Mouse (Mus musculus) forebrain, embryonic 15.5 days (tissue): Measurements from ENCODE around the gene Ryr2. TPM values are rescaled to one million over a fixed set of nuclear protein-coding genes. Genes with fewer than 3 reads are reported as not detected.
"Not testable (repeated sequence)": the region's sequence is repeated elsewhere in the genome, so short reads cannot be mapped to it uniquely, and the experiment has no call there.

Source experiments
- ATAC-seq: fragments of 200-750 bp; cut with Nextera tagmentation; replicated peaks from 2 replicates; pipeline ENCODE4 v1.8.0; 2017; ENCODE audit warnings: mild to moderate bottlenecking, moderate TSS enrichment, moderate library complexity
- H3K27ac ChIP-seq: fragments of 300-500 bp; sonication (generic); replicated peaks from 2 replicates; pipeline ENCODE4 v1.5.1; 2015; ENCODE audit warnings: mild to moderate bottlenecking, inconsistent platforms
- H3K27me3 ChIP-seq: fragments of 300-500 bp; sonication (generic); 2 replicates; pipeline ENCODE4 v1.6.1; 2015; ENCODE audit warnings: inconsistent platforms
- H3K36me3 ChIP-seq: fragments of 300-500 bp; sonication (generic); 2 replicates; pipeline ENCODE4 v1.6.1; 2015; ENCODE audit warnings: mild to moderate bottlenecking, inconsistent platforms
- H3K4me1 ChIP-seq: fragments of 300-500 bp; sonication (generic); 2 replicates; pipeline ENCODE4 v1.6.1; 2015; ENCODE audit warnings: inconsistent platforms
- H3K4me2 ChIP-seq: fragments of 300-500 bp; sonication (generic); replicated peaks from 2 replicates; pipeline ENCODE4 v1.6.1; 2015; ENCODE audit warnings: mild to moderate bottlenecking, inconsistent platforms
- H3K4me3 ChIP-seq: fragments of 300-500 bp; sonication (generic); 2 replicates; pipeline ENCODE4 v1.5.1; 2015; ENCODE audit warnings: mild to moderate bottlenecking, inconsistent platforms
- H3K9ac ChIP-seq: fragments of 300-500 bp; sonication (generic); replicated peaks from 2 replicates; pipeline ENCODE4 v1.6.1; 2015; ENCODE audit warnings: mild to moderate bottlenecking, inconsistent platforms
- H3K9me3 ChIP-seq: fragments of 300-500 bp; sonication (generic); 2 replicates; pipeline ENCODE4 v1.6.1; 2016; ENCODE audit warnings: inconsistent platforms
- WGBS: fragments of 180-500 bp; shearing (Covaris S2); methylation state at CpG from one replicate; pipeline ENCODE4 v1.1.7; 2015; ENCODE audit warnings: mixed read lengths; 5-methylcytosine and 5-hydroxymethylcytosine counted together
- polyA plus RNA-seq: library from polyadenylated mRNA; unstranded; fragments of >200 nt; fragmentation: Nextera tagmentation; extraction: Ambion mirVana; gene quantifications from 2 replicates; pipeline ENCODE4 v1.2.1, GENCODE M21; 2015

Gene Ryr2
- polyA plus RNA-seq, 1 experiment from 2014 or later: 1.5 TPM

GRCm38 (mm10) chr13:11837870-11838269 is 268.9 kb downstream of the Ryr2 start:
- no peak overlapping the region for H3K4me2 ChIP-seq
- H3K4me3 ChIP-seq: no peak overlapping the region
- no peak overlapping the region for H3K27ac ChIP-seq
- no peaks in the 10 kb centered on the region for H3K27me3 ChIP-seq
- no peaks in the 10 kb centered on the region for H3K4me1 ChIP-seq
- no peak for ATAC-seq
- no peaks in the 10 kb centered on the region for H3K36me3 ChIP-seq
- H3K9ac ChIP-seq: no peak overlapping the region
- H3K9me3 ChIP-seq: no peaks in the 10 kb centered on the region
- 95% methylated on average over 3 of the region's 3 CpGs for WGBS

GRCm38 (mm10) chr13:11837152-11837551 is 269.6 kb downstream of the Ryr2 start:
- Histone ChIP-seq H3K4me2 (no peak overlapping the region), H3K4me1 (no peaks in the 10 kb centered on the region), H3K27ac (no peak overlapping the region), H3K27me3 (no peaks in the 10 kb centered on the region), H3K9ac (no peak overlapping the region), H3K9me3 (no peaks in the 10 kb centered on the region), H3K36me3 (no peaks in the 10 kb centered on the region), H3K4me3 (no peak overlapping the region)
- 87% methylated on average over 4 of the region's 4 CpGs for WGBS
- ATAC-seq: no peak

DNA sequence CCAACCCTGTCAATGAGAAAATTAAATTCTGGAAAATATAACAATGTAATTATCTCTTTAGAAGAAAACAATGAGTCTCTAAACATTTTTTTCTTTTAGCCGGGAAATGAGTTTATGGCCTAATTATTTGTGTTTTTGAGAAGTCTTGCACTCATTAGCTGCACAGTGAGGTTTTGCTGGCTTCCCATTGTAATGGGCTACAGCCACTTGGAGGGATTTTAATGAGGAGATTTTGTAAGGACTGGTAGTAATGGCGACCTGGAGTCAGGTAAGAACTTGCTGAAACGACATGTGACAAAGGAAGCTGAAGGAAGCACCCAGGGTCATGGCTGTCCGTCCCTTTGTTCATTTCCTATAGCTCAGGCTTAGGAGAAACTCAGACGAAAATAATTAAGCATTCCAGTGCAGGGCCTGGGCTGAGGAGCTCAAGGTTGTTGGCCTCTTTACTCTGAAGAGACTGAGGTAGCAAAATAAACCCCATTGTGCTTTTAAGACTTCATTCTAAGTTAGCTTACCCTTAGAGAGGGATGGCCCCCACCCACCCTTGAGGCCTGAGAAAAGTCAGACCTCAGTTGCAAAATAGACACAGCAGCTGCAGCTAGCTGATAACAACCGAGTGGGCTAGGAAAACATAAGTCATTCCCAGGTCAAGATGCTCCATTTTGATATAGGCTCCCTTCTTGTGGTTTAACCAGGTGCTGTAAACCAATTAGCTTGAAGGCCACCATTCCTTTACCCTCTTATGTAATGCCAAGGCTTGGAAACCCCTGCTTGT is 270.3 kb downstream of the Ryr2 start:
- H3K27ac ChIP-seq: no peak overlapping the region
- no peaks in the 10 kb centered on the region for H3K27me3 ChIP-seq
- no peak for ATAC-seq
- no peaks in the 10 kb centered on the region for H3K36me3 ChIP-seq
- WGBS: 22% methylated on average over 6 of the region's 6 CpGs
- H3K4me3 ChIP-seq: no peak overlapping the region
- H3K9ac ChIP-seq: no peak overlapping the region
- H3K4me2 ChIP-seq: no peak overlapping the region
- no peaks in the 10 kb centered on the region for H3K4me1 ChIP-seq
- no peaks in the 10 kb centered on the region for H3K9me3 ChIP-seq

- no peaks in the 10 kb centered on the region for H3K4me1 ChIP-seq
- H3K9me3 ChIP-seq: no peaks in the 10 kb centered on the region
- no peaks in the 10 kb centered on the region for H3K27me3 ChIP-seq
- no peak overlapping the region for H3K9ac ChIP-seq
- ATAC-seq: no peak
- H3K36me3 ChIP-seq: no peaks in the 10 kb centered on the region
- H3K4me2 ChIP-seq: no peak overlapping the region
- no peak overlapping the region for H3K27ac ChIP-seq
- WGBS: 80% methylated on average over 4 of the region's 4 CpGs
- H3K4me3 ChIP-seq: no peak overlapping the region
These were observed 275.5 kb downstream of the Ryr2 start for GRCm38 (mm10) chr13:11831210-11831609.

DNA sequence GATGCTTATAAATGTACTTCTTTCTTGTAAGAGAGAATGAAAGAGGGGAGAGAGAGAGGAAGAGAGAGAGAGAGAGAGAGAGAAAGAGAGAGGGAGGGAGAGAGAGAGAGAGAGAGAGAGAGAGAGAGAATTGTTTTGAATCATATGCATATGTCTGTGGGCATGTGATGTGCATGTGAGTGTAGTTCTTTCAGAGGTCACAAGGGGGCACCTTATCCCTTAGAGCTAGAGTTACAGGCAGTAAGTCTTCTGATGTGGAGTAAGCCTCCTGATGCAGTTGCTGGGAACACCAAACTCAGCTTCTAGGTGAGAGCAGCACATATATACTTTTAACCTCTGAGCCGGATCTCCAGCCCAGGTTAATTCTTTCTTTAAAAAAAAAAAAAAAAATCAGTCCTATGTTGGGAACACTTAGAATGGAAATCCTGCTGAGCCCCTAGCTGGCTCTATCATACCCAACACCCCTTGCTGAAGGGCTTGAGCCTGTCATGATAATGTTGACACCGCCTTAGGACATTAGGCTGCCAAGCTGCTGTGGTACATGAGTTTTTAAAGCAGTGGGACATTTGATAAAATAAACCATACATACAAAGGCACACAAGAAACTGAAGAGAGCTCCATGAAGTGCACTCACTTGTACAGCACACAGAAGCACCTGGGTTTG is 281.1 kb downstream of the Ryr2 start:
- ATAC-seq: no peak
- no peaks in the 10 kb centered on the region for H3K36me3 ChIP-seq
- 92% methylated on average over 2 of the region's 2 CpGs for WGBS
- no peaks in the 10 kb centered on the region for H3K27me3 ChIP-seq
- no peak overlapping the region for H3K4me2 ChIP-seq
- no peaks in the 10 kb centered on the region for H3K4me1 ChIP-seq
- H3K9ac ChIP-seq: no peak overlapping the region
- no peaks in the 10 kb centered on the region for H3K9me3 ChIP-seq
- H3K4me3 ChIP-seq: no peak overlapping the region
- H3K27ac ChIP-seq: no peak overlapping the region

DNA sequence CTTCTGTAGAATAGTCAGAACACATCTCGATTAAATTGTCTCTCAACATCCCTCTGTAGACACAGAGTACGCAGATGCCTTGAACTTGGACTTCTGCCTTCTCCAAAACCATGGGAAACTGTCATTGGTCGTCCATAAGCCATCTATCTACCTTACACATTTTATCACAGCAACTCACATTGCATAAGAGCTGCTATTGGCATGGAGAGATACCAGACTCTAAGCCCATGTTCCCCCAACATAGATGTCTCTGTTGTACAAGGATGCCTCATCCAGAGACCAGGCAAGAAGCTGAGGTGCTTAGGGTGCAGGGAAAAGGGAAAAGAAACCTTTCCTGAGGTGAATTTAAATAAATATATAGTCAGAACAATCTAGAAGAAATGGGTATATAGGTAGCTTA is 288.0 kb downstream of the Ryr2 start:
- H3K27me3 ChIP-seq: no peaks in the 10 kb centered on the region
- H3K36me3 ChIP-seq: no peaks in the 10 kb centered on the region
- 78% methylated on average over 3 of the region's 3 CpGs for WGBS
- no peak overlapping the region for H3K4me3 ChIP-seq
- no peak overlapping the region for H3K9ac ChIP-seq
- ATAC-seq: no peak
- no peak overlapping the region for H3K27ac ChIP-seq
- no peaks in the 10 kb centered on the region for H3K9me3 ChIP-seq
- no peak overlapping the region for H3K4me2 ChIP-seq
- H3K4me1 ChIP-seq: no peaks in the 10 kb centered on the region

DNA sequence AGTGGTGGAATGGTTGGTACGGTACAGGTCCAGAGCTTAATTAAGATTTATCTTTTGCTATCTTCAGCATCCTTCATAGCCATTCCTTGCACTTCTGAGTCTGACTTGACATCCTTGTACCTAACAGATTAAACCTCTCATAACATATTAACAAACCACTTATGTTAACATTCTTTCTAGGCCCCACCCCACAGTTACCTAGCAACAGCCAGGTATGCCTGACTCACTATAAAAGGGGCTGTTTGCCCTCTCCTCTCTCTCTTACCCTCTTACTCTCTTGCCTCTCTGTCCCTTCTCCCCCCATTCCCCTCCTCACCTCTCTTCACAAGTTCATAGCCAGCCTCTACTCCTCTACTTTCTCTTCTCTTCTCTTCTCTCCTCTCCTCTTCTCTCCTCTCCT is 297.4 kb downstream of the Ryr2 start:
- not testable (repeated sequence) for H3K9ac ChIP-seq, H3K4me1 ChIP-seq, H3K4me2 ChIP-seq, H3K4me3 ChIP-seq, H3K36me3 ChIP-seq, H3K27ac ChIP-seq, H3K9me3 ChIP-seq, H3K27me3 ChIP-seq, ATAC-seq
- WGBS: 100% methylated on average over 1 of the region's 1 CpGs

DNA sequence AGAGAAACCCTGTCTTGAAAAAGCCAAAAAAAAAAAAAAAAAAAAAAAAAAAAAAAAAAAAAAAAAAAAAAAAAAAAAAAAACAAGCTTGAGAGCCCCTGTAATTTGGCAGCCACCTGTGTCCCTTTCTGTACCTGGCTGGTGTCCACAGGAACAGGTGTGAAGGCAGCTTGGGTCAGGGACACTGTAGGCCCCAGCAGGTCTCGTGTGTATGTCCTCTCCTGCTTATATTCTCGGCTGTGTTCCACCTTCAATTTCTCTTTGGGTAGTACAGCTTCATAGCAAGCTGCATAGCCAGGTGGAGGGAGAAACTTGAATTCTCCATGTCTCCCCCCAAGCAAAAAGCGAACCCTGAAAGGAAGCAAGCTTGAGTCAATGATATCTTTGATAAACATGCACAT is 314.2 kb downstream of the Ryr2 start:
- Histone ChIP-seq H3K36me3 (no peaks in the 10 kb centered on the region), H3K4me2 (no peak overlapping the region), H3K27me3 (no peaks in the 10 kb centered on the region), H3K27ac (no peak overlapping the region), H3K9me3 (no peaks in the 10 kb centered on the region), H3K4me1 (no peaks in the 10 kb centered on the region), H3K4me3 (no peak overlapping the region), H3K9ac (no peak overlapping the region)
- ATAC-seq: no peak
- WGBS: 86% methylated on average over 3 of the region's 3 CpGs

DNA sequence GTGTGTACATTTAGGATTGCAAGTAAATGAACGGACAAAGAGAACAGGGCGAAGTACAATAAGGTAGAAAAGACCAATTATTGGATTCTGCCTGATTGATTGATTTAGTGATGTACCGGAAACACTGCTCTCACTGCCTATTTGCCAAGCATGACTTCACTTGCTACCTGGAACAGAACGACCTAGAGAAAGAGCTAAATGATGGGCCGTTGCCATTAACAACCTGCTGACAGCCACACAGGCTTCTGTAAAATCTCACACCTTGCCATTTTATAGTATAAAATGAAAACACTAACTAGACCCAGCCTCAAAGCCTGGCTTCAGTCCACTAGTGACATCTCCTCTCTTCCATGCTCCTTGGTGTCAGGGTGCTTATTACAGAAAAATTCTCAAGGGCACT is 316.2 kb downstream of the Ryr2 start:
- Histone ChIP-seq H3K4me2 (no peak overlapping the region), H3K9ac (no peak overlapping the region), H3K36me3 (no peaks in the 10 kb centered on the region), H3K9me3 (no peaks in the 10 kb centered on the region), H3K27me3 (no peaks in the 10 kb centered on the region), H3K27ac (no peak overlapping the region), H3K4me3 (no peak overlapping the region), H3K4me1 (no peaks in the 10 kb centered on the region)
- no peak for ATAC-seq
- WGBS: 52% methylated on average over 5 of the region's 5 CpGs

GRCm38 (mm10) chr13:11782411-11783155 is 324.2 kb downstream of the Ryr2 start:
- 62% methylated on average over 3 of the region's 3 CpGs for WGBS
- no peak overlapping the region for H3K4me2 ChIP-seq
- no peaks in the 10 kb centered on the region for H3K4me1 ChIP-seq
- H3K27ac ChIP-seq: no peak overlapping the region
- ATAC-seq: no peak
- H3K27me3 ChIP-seq: no peaks in the 10 kb centered on the region
- H3K9ac ChIP-seq: no peak overlapping the region
- H3K9me3 ChIP-seq: no peaks in the 10 kb centered on the region
- H3K36me3 ChIP-seq: no peaks in the 10 kb centered on the region
- no peak overlapping the region for H3K4me3 ChIP-seq

- no peaks in the 10 kb centered on the region for H3K9me3 ChIP-seq
- ATAC-seq: no peak
- no peak overlapping the region for H3K27ac ChIP-seq
- H3K27me3 ChIP-seq: no peaks in the 10 kb centered on the region
- no peak overlapping the region for H3K4me2 ChIP-seq
- WGBS: 18% methylated on average over 2 of the region's 2 CpGs
- no peaks in the 10 kb centered on the region for H3K4me1 ChIP-seq
- H3K4me3 ChIP-seq: no peak overlapping the region
- H3K36me3 ChIP-seq: no peaks in the 10 kb centered on the region
- no peak overlapping the region for H3K9ac ChIP-seq
These were observed 325.7 kb downstream of the Ryr2 start for GRCm38 (mm10) chr13:11781065-11781464.

DNA sequence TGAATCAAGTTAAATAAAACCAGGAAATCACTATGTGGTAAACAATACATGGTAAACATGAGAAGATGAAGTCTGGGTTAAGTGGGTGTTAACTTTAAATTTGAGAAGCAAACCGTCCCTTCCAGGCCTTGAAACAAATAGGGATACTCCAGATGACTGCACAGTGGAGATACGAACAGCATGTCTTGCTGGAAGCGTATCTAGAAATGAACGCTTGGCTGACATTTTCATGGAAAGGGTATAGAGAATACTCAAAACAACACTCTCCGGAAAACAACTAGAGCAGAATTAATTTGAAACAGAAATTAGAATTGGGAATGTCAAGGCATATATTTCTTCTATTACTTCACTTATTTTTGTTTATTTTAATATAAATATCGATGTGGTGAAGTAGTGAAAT is 329.0 kb downstream of the Ryr2 start:
- Histone ChIP-seq H3K4me3 (no peak overlapping the region), H3K4me2 (no peak overlapping the region), H3K9ac (no peak overlapping the region), H3K36me3 (no peaks in the 10 kb centered on the region), H3K27me3 (no peaks in the 10 kb centered on the region), H3K9me3 (no peaks in the 10 kb centered on the region), H3K4me1 (no peaks in the 10 kb centered on the region), H3K27ac (no peak overlapping the region)
- WGBS: 83% methylated on average over 6 of the region's 6 CpGs
- ATAC-seq: no peak
